Mouse (Mus musculus): ENCODE data around the gene Zfp87.

DNA sequence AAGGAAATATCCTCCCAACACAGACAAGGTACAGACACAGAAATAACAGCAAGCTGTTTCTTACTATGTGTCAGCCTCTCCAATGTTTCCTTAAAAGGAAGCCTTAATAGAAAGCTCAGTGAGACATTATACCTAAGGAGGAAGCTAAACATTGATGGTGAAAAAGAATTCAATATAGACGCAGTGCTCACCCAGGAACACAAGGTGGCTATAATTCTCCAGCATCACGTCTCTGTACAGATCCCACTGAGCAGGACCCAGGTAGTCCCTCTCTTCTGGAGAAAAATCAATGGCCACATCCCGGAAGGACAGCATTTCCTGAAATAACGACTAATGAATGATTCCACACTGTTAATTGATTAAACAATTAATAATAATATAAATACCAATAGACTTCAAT is 44.4 kb downstream of the Zfp87 start:
- TF ChIP-seq POLR2A (IDR thresholded peaks at IDR 0.05; ENCODE audit: control insufficient read depth, extremely low read depth, insufficient read depth, low read length, poor library complexity): no peak
- no peak for TF ChIP-seq CTCF (IDR thresholded peaks at IDR 0.05; ENCODE audit: borderline replicate concordance, control insufficient read depth, extremely low read depth, insufficient read depth, low read length, poor library complexity)

Measured in thymus, adult 2 months (tissue).